Mouse (Mus musculus) kidney, postnatal 4 days (tissue): ENCODE data around the gene Hectd4.
A peak's percentile ranks its signal among the peaks of the same experiment; 100 is the strongest.

Experiments
- DNase-seq, 2 experiments: peaks; one replicate each; pipeline ENCODE4 v3.0.0; 2021; ENCODE audit warnings: mixed read lengths in 2 of 2

The Hectd4 gene

GRCm38 (mm10) chr5:121366449-121367225 is 146.6 kb downstream of the Hectd4 start:
- no peak for DNase-seq

DNA sequence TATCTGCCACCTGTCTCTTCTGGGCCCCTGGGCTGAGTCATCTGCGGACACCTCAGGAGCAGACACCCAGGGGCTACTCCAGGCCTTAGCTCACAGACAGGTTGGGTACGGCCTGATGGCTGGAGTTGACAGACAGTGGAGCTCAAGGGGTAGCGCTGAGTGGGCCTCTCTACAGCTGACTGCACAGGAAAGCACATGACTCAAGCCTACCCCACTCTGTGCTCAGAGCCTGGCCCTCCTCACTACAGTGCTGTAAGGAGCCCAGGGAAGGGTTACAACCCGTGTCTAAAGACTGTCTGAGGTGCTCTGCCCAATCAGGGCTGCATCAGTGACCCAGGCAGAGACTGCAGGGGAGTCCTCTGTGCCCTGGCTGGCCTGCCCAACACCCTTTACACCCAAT is 147.2 kb downstream of the Hectd4 start:
- no peak for DNase-seq

- DNase-seq: no peak
Measured at GRCm38 (mm10) chr5:121371712-121372111, 151.7 kb downstream of the Hectd4 start.

DNA sequence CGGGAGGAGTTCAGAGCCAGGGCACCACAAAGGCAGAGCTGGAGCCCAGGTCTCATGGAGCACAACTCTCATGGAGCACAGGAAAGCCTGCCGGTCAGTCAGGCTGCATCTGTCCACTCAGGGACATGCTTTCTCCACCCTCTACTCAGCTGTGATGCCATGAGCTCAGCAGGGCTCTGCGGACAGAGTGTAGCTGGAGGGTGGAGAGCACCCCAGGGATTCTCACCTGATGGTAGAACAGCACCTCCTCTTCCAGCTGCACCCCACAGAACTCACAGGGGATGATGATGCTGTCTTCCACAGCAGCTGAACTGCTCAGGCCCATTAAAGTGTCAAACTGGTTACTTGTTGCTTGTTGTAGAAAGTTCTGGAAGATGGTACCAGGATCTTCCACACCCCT is 154.8 kb downstream of the Hectd4 start:
- no peak for DNase-seq

- peak; percentile 69 to 77 for DNase-seq
Measured at GRCm38 (mm10) chr5:121376972-121377371, 157.0 kb downstream of the Hectd4 start.

DNA sequence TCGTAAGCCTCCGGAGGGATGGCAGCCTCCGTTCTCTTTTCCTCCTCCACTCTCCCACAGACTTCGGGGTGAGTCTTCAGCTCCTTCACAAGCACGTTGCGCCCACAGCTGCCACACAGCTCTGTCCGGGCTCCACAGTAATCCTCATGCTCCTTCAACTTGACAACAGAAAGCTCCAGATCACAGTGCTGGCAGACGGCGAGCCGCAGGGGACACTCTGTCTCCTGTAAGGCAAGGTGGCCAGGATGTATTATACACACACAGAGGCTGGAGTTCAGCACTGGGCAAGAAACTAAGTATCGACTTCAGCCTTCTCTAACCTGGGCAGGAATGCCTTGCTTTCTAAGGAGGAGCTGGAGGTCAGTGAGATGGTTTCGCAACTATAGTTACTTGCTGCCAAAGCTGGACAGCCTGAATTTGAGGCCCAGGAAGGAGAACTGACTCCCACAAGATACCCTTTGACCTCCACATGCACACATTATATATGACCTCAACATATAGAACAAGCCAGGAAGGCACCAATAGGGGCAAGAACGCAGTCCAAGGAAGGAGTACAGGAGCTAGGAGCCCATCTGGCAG is 158.7 kb downstream of the Hectd4 start:
- DNase-seq: no peak

- DNase-seq: peak; percentile 25 to 30
Measured at GRCm38 (mm10) chr5:121380692-121381091, 160.7 kb downstream of the Hectd4 start.

- no peak for DNase-seq
Measured at GRCm38 (mm10) chr5:121383857-121384756, 164.1 kb downstream of the Hectd4 start.

DNA sequence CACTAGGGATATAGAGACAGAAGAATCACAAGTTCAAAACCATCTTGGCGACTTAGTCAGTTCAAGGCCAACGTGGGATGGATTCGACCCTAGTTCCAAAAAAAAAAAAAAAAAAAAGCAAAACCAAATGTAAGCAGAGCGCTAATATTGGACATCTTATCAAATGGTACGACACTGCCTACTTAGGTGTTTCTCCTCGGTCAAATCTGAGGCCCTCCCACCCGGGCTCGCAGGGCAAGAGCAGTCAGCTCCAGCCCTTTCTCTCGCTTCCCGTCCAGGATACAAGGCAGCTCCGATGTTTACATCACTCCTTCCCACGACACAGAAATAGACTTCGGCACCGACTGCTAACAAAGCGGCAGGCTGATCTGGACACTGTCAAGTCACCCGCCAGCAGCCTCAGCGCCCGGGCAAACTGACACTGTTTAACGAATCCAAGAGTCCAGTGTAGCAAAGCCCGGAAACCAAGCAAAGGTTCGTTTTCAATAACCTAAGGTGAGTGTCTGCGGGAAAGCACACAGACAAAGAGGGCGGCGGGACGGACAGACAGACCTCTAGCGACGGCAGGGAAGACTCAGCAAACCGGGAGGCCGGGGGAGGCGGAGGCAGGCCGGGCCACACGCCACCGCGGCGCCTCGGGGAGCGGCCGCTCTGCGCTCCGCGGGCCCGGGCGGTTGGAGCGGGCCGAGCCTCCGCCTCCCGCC is 164.9 kb downstream of the Hectd4 start:
- peak; percentile 64 to 80 for DNase-seq

- DNase-seq: peak; percentile 95 to 98
Measured at GRCm38 (mm10) chr5:121385461-121386119, 165.6 kb downstream of the Hectd4 start, which contains the start of gene Trafd1. TSS of gene Trafd1 (minus strand) at chr5:121385632.

DNA sequence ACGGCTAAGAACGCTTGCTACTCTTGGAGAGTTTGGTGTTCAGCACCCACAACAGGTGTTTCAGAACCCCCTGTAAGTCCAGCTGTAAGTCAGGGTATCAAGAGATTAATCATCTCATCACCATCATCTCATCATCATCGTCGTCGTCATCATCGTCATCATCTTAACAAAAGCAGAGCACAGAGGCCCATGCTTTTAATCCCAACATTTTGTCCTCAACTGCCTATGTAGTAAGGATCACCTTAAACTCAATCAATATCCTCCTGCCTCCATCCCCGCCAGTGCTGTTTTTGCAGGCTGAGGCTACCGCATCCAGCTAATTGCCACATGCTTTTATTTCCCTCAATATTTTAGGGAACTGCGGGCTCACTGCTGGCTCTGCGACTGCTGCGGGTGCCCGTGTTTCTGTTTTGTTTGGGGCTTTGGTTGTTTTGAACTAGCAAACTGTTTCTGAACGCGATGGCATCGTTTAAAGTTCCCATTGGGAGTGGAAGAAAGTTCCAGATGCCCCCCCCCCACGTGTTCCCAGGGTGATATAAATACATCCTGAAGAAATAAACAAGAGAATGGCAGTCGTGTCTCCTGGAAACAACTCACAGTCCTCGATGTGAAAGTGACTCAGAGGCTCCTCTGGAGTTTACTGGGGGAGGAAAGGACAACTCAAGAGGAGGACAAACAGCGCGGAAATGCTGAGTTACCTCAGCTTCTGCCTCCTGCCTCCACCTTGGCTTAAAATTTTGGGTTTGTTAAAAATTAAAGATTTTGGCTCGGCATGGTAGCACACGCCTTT is 166.3 kb downstream of the Hectd4 start:
- no peak for DNase-seq

DNA sequence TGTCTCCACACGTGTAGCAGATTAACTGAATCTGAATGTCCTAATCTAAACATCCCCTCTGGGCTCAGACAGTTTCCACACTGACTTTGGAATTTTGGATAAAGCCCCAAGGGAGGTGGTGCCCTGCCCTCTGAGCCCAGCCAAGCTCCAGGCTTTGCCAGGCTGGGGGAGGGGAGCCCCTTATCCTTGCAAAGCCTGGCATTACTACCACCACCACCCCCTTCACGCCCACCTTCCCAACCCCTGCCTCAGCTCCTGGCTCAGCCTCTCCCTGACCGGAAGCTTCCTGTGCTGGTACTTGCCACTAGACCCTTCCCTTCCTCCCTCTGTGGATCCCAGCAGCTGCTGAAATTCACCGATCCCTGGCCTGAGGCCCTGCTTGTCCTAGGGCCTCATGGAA is 167.1 kb downstream of the Hectd4 start:
- DNase-seq: no peak

DNA sequence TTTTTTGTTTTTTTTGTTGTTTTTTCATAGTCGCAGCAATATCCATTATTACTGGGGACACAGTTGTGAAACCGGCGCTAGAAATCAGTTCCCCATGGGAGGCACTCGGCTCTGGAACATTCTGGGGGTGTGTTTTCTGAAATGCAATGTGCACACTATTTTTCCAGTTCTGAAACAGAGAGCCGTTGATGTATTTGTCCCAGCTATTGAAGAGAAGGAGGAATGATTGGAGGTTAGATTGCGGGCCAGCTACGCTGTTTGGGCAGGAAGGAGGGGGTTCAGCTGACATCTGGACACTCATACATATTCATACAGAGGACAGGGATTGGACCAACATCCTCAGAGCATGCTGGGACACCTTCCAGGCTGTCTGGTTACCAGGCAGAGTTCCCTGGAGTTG is 169.1 kb downstream of the Hectd4 start:
- no peak for DNase-seq

DNA sequence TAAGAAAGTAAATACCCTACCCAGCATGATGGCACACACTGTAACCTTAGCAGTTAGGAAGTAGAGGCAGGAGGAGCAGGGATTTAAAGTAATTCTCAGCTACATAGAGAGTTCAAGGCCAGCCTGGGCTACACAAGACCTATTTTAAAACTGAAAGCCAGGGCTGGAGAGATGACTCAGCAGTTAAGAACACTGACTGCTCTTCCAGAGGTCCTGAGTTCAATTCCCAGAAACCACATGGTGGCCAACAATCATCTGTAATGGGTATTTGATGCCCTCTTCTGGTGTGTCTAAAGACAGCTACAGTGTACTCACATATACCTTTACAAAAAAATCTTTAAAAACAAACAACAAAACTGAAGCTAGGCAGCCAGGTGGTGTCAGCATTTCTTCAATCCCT is 169.7 kb downstream of the Hectd4 start:
- DNase-seq: no peak

DNA sequence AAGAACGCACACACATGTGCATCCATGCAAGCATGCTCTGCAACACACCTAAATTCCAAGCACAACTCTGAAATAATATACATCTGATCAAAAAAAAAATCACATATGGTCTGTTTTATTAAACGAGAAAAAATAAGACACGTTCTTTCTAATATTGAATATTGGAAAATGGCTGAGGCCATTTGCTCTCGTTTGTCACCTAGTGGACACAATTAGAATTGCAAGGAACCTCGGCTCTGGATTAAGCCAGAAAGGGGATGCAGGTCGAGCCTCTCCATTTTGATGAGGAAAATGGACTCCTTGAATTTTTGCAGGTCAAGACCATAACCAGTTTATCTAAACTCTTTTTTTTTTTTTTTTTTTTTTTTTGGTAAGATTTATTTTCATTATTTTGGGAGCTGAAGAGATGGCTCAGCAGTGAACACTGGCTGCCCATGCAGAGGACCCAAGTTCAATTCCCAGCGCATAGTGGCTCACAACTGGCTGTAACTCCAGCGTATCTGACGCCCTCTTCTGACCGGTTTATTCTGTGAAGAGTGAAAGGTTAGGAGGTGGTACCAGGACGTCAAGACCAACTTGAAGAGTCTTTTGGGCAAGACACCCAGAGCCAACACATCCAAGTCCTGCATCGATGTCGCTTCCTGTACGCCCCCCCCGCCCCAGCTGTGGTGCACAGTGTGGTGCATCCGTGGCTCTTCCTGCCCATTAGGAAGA is 172.8 kb downstream of the Hectd4 start:
- peak; percentile 36 to 48 for DNase-seq

- no peak for DNase-seq
Measured at GRCm38 (mm10) chr5:121393402-121393801, 173.4 kb downstream of the Hectd4 start.

- DNase-seq: no peak
Measured at GRCm38 (mm10) chr5:121395621-121396020, 175.6 kb downstream of the Hectd4 start.

- peak; percentile 98 for DNase-seq
Measured at GRCm38 (mm10) chr5:121397187-121398145, 177.4 kb downstream of the Hectd4 start, which contains the start of gene Naa25. TSS of gene Naa25 (plus strand) at chr5:121397936.
